Mouse (Mus musculus) thymus, adult 2 months (tissue): Measurements from ENCODE around the gene Smim22.

ENCODE experiments used
- CTCF ChIP-seq: fragments of 200-500 bp; IDR thresholded peaks from 2 replicates; pipeline ENCODE4 v1.5.1; 2012; ENCODE audit warnings: mild to moderate bottlenecking, control low read depth, low read length, moderate library complexity, borderline replicate concordance; ENCODE audit not compliant: control insufficient read depth, poor library complexity, insufficient read depth; ENCODE audit errors: extremely low read depth
- POLR2A ChIP-seq: fragments of 200-500 bp; IDR thresholded peaks from 2 replicates; pipeline ENCODE4 v1.6.1; 2012; ENCODE audit warnings: mild to moderate bottlenecking, low read length, control low read depth, moderate library complexity; ENCODE audit not compliant: control insufficient read depth, poor library complexity, insufficient read depth; ENCODE audit errors: extremely low read depth

DNA sequence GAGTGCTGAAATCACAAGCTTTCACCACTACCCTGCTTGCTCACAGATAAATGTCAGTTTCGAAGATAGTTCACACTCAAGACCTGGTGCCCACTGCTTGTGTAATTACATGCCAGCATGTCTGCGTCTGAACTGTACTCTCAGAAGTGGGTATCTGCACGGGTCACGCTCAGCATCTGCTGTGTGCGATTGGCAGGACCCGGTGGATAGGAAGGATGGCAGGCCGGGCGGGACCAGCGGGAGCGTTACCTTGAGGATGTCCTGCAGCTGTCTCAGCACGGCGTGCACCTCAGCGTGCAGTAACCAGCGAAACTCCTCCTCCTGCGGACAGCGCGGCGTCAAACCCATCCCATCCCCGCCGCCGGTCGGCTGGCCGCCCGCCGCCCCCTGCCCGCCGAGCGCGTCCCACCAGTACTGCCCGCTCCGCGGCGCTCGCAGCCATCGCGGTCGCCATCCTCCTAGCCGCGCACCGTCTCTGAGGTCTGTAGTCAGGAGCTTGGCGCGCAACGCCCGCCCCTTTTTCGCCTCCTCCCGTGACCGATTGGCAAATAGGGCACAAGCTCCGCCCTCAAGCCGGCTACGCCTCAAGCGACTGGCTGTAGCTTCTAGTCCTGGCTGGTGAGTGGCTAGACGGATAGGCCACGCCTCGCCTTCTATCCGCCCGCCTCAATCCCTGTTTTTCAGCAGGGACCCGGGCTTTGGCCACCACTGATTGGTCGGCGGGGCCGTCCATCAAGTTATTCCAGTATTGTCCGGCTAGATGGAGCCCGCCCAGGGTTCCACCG is 6.2 kb downstream of the Smim22 start, which contains the start of gene Rogdi:
- TF ChIP-seq POLR2A (peak; percentile 54; the same call in 1 of the 2 replicates), CTCF (peak; percentile 44; the same call in 1 of the 2 replicates)
